Mouse (Mus musculus) liver, embryonic 16.5 days (tissue): ENCODE data around the gene Iqgap3. TPM values are rescaled to one million over a fixed set of nuclear protein-coding genes. Genes with fewer than 3 reads are reported as not detected.

Experiments
- ATAC-seq: fragments of 200-750 bp; cut with Nextera tagmentation; 2 replicates; pipeline ENCODE4 v1.8.0; 2017; ENCODE audit warnings: low read depth, mild to moderate bottlenecking, moderate number of reproducible peaks, moderate library complexity
- H3K27ac ChIP-seq: fragments of 300-500 bp; sonication (generic); 2 replicates; pipeline ENCODE4 v1.5.1; 2014; ENCODE audit warnings: mild to moderate bottlenecking, low read length
- H3K27me3 ChIP-seq: fragments of 300-500 bp; sonication (generic); 2 replicates; pipeline ENCODE4 v1.6.1; 2014; ENCODE audit warnings: low read depth, low read length, mixed read lengths; ENCODE audit not compliant: control insufficient read depth, insufficient read depth
- H3K36me3 ChIP-seq: fragments of 300-500 bp; sonication (generic); 2 replicates; pipeline ENCODE4 v1.6.1; 2014; ENCODE audit warnings: mild to moderate bottlenecking; ENCODE audit not compliant: control insufficient read depth, insufficient read depth
- H3K4me1 ChIP-seq: fragments of 300-500 bp; sonication (generic); 2 replicates; pipeline ENCODE4 v1.6.1; 2014; ENCODE audit warnings: low read depth, low read length, mixed read lengths; ENCODE audit not compliant: control insufficient read depth
- H3K4me2 ChIP-seq: fragments of 300-500 bp; sonication (generic); 2 replicates; pipeline ENCODE4 v1.6.1; 2014; ENCODE audit warnings: low read depth, low read length, mixed read lengths
- H3K4me3 ChIP-seq: fragments of 300-500 bp; sonication (generic); 2 replicates; pipeline ENCODE4 v1.5.1; 2014; ENCODE audit warnings: low read depth, mild to moderate bottlenecking, low read length
- H3K9ac ChIP-seq: fragments of 300-500 bp; sonication (generic); 2 replicates; pipeline ENCODE4 v1.6.1; 2014; ENCODE audit warnings: low read depth, low read length
- H3K9me3 ChIP-seq: fragments of 300-500 bp; sonication (generic); replicated peaks from 2 replicates; pipeline ENCODE4 v1.6.1; 2016; ENCODE audit warnings: low read length; ENCODE audit not compliant: control insufficient read depth
- WGBS: fragments of 180-500 bp; shearing (Covaris S2); extraction: QIAGEN DNeasy Blood & Tissue Kit; methylation state at CpG from one replicate; pipeline ENCODE4 v1.1.7; 2014; ENCODE audit not compliant: insufficient replicate concordance; 5-methylcytosine and 5-hydroxymethylcytosine counted together
- polyA plus RNA-seq: library from polyadenylated mRNA; unstranded; fragments of >200 nt; fragmentation: Nextera tagmentation; extraction: Ambion mirVana; gene quantifications from 2 replicates; pipeline ENCODE4 v1.2.1, GENCODE M21; 2015

The Iqgap3 gene
- polyA plus RNA-seq, 1 experiment from 2014 or later: 7.3 TPM

GRCm38 (mm10) chr3:88139243-88140177 lies 57.7 kb downstream of the Iqgap3 start:
- 17% methylated on average over 25 of the region's 25 CpGs for WGBS
- Histone ChIP-seq H3K9me3 (no peaks in the 10 kb centered on the region), H3K4me3 (peak overlapping the region; percentile 59), H3K36me3 (no peaks in the 10 kb centered on the region), H3K4me1 (peaks cover 51% of the 10 kb centered on the region), H3K27me3 (no peaks in the 10 kb centered on the region; the same call in 1 of the 2 replicates), H3K9ac (peak overlapping the region; percentile 60), H3K27ac (peak overlapping the region; percentile 76), H3K4me2 (peak overlapping the region; percentile 85)
- ATAC-seq: no peak

- WGBS: 25% methylated on average over 11 of the region's 11 CpGs
- Histone ChIP-seq H3K9me3 (no peaks in the 10 kb centered on the region), H3K4me3 (no peak overlapping the region), H3K27ac (peak overlapping the region; percentile 97), H3K9ac (no peak overlapping the region), H3K27me3 (no peaks in the 10 kb centered on the region; the same call in 1 of the 2 replicates), H3K4me1 (peaks cover 59% of the 10 kb centered on the region), H3K36me3 (no peaks in the 10 kb centered on the region), H3K4me2 (no peak overlapping the region)
- no peak for ATAC-seq
Observed at GRCm38 (mm10) chr3:88140178-88140902, 58.6 kb downstream of the Iqgap3 start.

- 27% methylated on average over 6 of the region's 6 CpGs for WGBS
- peak overlapping the region; percentile 86; the same call in 1 of the 2 replicates for H3K4me3 ChIP-seq
- ATAC-seq: no peak
- H3K27ac ChIP-seq: peak overlapping the region; percentile 97
- no peaks in the 10 kb centered on the region; the same call in 1 of the 2 replicates for H3K27me3 ChIP-seq
- H3K9ac ChIP-seq: no peak overlapping the region
- peaks cover 66% of the 10 kb centered on the region for H3K4me1 ChIP-seq
- H3K36me3 ChIP-seq: no peaks in the 10 kb centered on the region
- peak overlapping the region; percentile 98 for H3K4me2 ChIP-seq
- no peaks in the 10 kb centered on the region for H3K9me3 ChIP-seq
Observed at GRCm38 (mm10) chr3:88140903-88141430, 59.2 kb downstream of the Iqgap3 start.

GRCm38 (mm10) chr3:88141439-88141786 lies 59.6 kb downstream of the Iqgap3 start:
- peaks cover 70% of the 10 kb centered on the region for H3K4me1 ChIP-seq
- no peaks in the 10 kb centered on the region for H3K36me3 ChIP-seq
- H3K9ac ChIP-seq: peak overlapping the region; percentile 87
- no peak for ATAC-seq
- peak overlapping the region; percentile 97 for H3K27ac ChIP-seq
- WGBS: 8% methylated on average over 9 of the region's 9 CpGs
- H3K27me3 ChIP-seq: no peaks in the 10 kb centered on the region; the same call in 1 of the 2 replicates
- H3K4me2 ChIP-seq: peak overlapping the region; percentile 98
- H3K9me3 ChIP-seq: no peaks in the 10 kb centered on the region
- peak overlapping the region; percentile 86 for H3K4me3 ChIP-seq

GRCm38 (mm10) chr3:88141787-88142523 lies 60.2 kb downstream of the Iqgap3 start, which contains the start of gene Mef2d:
Mef2d (plus strand) TSS chr3:88142372.
- Histone ChIP-seq H3K36me3 (no peaks in the 10 kb centered on the region), H3K9ac (peak within 1 kb of the TSS; percentile 87), H3K4me2 (peak within 1 kb of the TSS; percentile 98), H3K27ac (peak within 1 kb of the TSS; percentile 97), H3K27me3 (no peaks in the 10 kb centered on the region; the same call in 1 of the 2 replicates), H3K4me1 (peaks cover 76% of the 10 kb centered on the region), H3K9me3 (no peaks in the 10 kb centered on the region), H3K4me3 (peak within 1 kb of the TSS; percentile 86)
- peak; percentile 84 for ATAC-seq
- WGBS: under 1% methylated on average over 52 of the region's 52 CpGs

GRCm38 (mm10) chr3:88142546-88142915 lies 60.8 kb downstream of the Iqgap3 start:
- peak overlapping the region; percentile 97 for H3K27ac ChIP-seq
- peak; percentile 20 for ATAC-seq
- peak overlapping the region; percentile 98 for H3K4me2 ChIP-seq
- H3K4me1 ChIP-seq: peaks cover 81% of the 10 kb centered on the region
- H3K4me3 ChIP-seq: peak overlapping the region; percentile 86
- no peaks in the 10 kb centered on the region; the same call in 1 of the 2 replicates for H3K27me3 ChIP-seq
- WGBS: under 1% methylated on average over 57 of the region's 57 CpGs
- H3K36me3 ChIP-seq: no peaks in the 10 kb centered on the region
- H3K9ac ChIP-seq: peak overlapping the region; percentile 87
- H3K9me3 ChIP-seq: no peaks in the 10 kb centered on the region

GRCm38 (mm10) chr3:88142916-88143771 lies 61.4 kb downstream of the Iqgap3 start:
- Histone ChIP-seq H3K9me3 (no peaks in the 10 kb centered on the region), H3K4me2 (peak overlapping the region; percentile 98), H3K27me3 (no peaks in the 10 kb centered on the region; the same call in 1 of the 2 replicates), H3K4me1 (peaks cover 88% of the 10 kb centered on the region), H3K9ac (peak overlapping the region; percentile 87), H3K27ac (peak overlapping the region; percentile 97), H3K36me3 (no peaks in the 10 kb centered on the region), H3K4me3 (peak overlapping the region; percentile 86)
- WGBS: under 1% methylated on average over 33 of the region's 33 CpGs
- ATAC-seq: peak; percentile 12
